Mouse (Mus musculus) embryonic facial prominence, embryonic 13.5 days (tissue): ENCODE measurements around the gene Qrich1. TPM values are rescaled to one million over a fixed set of nuclear protein-coding genes. Genes with fewer than 3 reads are reported as not detected.

ENCODE experiments used
- ATAC-seq: fragments of 200-750 bp; cut with Nextera tagmentation; 2 replicates; pipeline ENCODE4 v1.8.0; 2017; ENCODE audit warnings: low read depth; ENCODE audit not compliant: insufficient number of reproducible peaks, insufficient read depth, low FRiP score, low TSS enrichment
- H3K27ac ChIP-seq: fragments of 300-500 bp; sonication (generic); 2 replicates; pipeline ENCODE4 v1.5.1; 2015; ENCODE audit warnings: moderate library complexity, mild to moderate bottlenecking, inconsistent platforms
- H3K27me3 ChIP-seq: fragments of 300-500 bp; sonication (generic); 2 replicates; pipeline ENCODE4 v1.6.1; 2015; ENCODE audit warnings: mild to moderate bottlenecking, inconsistent platforms
- H3K36me3 ChIP-seq: fragments of 300-500 bp; sonication (generic); 2 replicates; pipeline ENCODE4 v1.6.1; 2015; ENCODE audit warnings: mild to moderate bottlenecking, inconsistent platforms
- H3K4me1 ChIP-seq: fragments of 300-500 bp; sonication (generic); 2 replicates; pipeline ENCODE4 v1.6.1; 2015; ENCODE audit warnings: inconsistent platforms
- H3K4me2 ChIP-seq: fragments of 300-500 bp; sonication (generic); 2 replicates; pipeline ENCODE4 v1.6.1; 2015; ENCODE audit warnings: moderate library complexity, mild to moderate bottlenecking, inconsistent platforms
- H3K4me3 ChIP-seq: fragments of 300-500 bp; sonication (generic); 2 replicates; pipeline ENCODE4 v1.5.1; 2015; ENCODE audit warnings: mild to moderate bottlenecking, inconsistent platforms
- H3K9ac ChIP-seq: fragments of 300-500 bp; sonication (generic); 2 replicates; pipeline ENCODE4 v1.6.1; 2015; ENCODE audit warnings: mild to moderate bottlenecking, inconsistent platforms
- H3K9me3 ChIP-seq: fragments of 300-500 bp; sonication (generic); 2 replicates; pipeline ENCODE4 v1.6.1; 2016; ENCODE audit warnings: inconsistent platforms
- WGBS: fragments of 180-500 bp; shearing (Covaris S2); methylation state at CpG from one replicate; pipeline ENCODE4 v1.1.7; 2015; ENCODE audit warnings: mixed read lengths; 5-methylcytosine and 5-hydroxymethylcytosine counted together
- polyA plus RNA-seq: library from polyadenylated mRNA; unstranded; fragments of >200 nt; fragmentation: Nextera tagmentation; extraction: Ambion mirVana; gene quantifications from 2 replicates; pipeline ENCODE4 v1.2.1, GENCODE M21; 2015

Qrich1 gene
- polyA plus RNA-seq, 1 experiment from 2014 or later = 128 TPM

DNA sequence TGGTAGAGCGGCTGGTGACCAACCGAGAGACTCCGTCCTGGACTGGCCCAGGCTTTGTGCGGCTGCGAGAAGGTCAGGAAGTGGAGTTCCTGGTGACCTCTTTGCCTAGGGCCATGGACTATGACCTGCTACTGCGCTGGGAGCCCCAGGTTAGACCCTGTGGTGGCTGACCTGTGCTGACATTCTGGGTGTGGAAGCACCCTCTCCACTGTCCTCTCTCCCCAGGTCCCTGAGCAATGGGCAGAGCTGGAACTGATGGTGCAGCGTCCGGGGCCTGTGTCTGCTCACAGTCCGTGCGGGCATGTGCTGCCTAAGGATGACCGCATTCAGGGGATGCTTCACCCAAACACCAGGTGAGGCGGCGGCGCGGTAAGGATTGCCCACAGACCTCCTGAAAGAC lies 32.6 kb upstream of the Qrich1 start:
- ATAC-seq = no peak
- H3K9ac ChIP-seq = no peak overlapping the region
- 90% methylated on average over 15 of the region's 15 CpGs for WGBS
- peaks cover 21% of the 10 kb centered on the region for H3K4me1 ChIP-seq
- H3K36me3 ChIP-seq = peaks cover 83% of the 10 kb centered on the region
- no peaks in the 10 kb centered on the region for H3K27me3 ChIP-seq
- no peak overlapping the region for H3K4me2 ChIP-seq
- no peak overlapping the region for H3K4me3 ChIP-seq
- H3K9me3 ChIP-seq = no peaks in the 10 kb centered on the region
- H3K27ac ChIP-seq = no peak overlapping the region

DNA sequence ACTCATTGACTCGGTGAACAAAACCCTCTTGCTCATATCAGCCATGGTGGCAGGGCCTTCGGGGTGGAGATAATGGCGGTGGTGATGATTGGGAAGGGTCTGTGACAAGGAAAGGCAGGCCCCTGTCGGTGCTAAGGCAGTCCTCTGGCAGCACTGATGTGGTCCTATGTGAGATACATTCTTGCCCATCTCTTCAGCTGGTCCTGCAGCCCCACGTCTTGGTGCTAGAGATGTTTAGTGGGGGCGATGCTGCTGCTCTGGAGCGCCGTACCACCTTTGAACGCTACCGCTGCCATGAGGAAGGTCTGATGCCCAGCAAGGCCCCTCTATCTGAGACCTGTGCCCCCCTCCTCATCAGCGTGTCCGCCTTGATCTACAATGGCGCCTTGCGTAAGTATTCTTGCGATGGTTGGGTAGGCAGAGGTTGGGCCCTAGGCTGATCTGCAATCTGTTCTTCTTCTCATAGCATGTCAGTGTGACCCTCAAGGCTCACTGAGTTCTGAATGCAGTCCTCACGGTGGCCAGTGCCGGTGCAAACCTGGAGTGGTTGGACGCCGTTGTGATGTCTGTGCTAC lies 31.2 kb upstream of the Qrich1 start:
- Histone ChIP-seq H3K4me1 (peaks cover 20% of the 10 kb centered on the region), H3K4me3 (no peak overlapping the region), H3K9ac (no peak overlapping the region), H3K4me2 (no peak overlapping the region), H3K27ac (no peak overlapping the region), H3K27me3 (no peaks in the 10 kb centered on the region), H3K36me3 (peaks cover 96% of the 10 kb centered on the region), H3K9me3 (no peaks in the 10 kb centered on the region)
- ATAC-seq = no peak
- 94% methylated on average over 19 of the region's 19 CpGs for WGBS

DNA sequence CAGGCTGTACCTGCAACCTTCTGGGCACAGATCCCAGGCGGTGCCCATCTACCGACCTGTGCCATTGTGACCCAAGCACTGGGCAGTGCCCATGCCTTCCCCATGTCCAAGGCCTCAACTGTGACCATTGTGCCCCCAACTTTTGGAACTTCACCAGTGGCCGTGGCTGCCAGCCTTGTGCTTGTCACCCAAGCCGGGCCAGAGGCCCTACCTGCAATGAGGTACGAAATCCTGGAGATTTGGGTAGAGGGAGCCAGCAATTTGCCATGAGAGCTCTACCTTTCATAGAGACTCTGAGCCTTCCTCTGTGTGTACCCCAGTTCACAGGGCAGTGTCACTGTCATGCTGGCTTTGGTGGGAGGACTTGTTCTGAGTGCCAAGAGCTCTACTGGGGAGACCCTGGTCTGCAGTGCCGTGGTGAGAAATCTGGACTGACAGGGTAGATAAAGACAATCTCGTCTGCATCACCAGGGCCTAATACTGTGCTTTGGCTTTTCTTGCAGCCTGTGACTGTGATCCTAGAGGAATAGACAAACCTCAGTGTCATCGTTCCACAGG lies 29.6 kb upstream of the Qrich1 start:
- Histone ChIP-seq H3K9me3 (no peaks in the 10 kb centered on the region), H3K27me3 (no peaks in the 10 kb centered on the region), H3K4me1 (peaks cover 17% of the 10 kb centered on the region), H3K27ac (no peak overlapping the region; the same call in 1 of the 2 replicates), H3K36me3 (peaks cover 83% of the 10 kb centered on the region), H3K9ac (0 out of 2 replicates have a peak overlapping the region, but pooled peaks have one; percentile 2), H3K4me3 (no peak overlapping the region), H3K4me2 (no peak overlapping the region)
- ATAC-seq = no peak
- 93% methylated on average over 8 of the region's 8 CpGs for WGBS

DNA sequence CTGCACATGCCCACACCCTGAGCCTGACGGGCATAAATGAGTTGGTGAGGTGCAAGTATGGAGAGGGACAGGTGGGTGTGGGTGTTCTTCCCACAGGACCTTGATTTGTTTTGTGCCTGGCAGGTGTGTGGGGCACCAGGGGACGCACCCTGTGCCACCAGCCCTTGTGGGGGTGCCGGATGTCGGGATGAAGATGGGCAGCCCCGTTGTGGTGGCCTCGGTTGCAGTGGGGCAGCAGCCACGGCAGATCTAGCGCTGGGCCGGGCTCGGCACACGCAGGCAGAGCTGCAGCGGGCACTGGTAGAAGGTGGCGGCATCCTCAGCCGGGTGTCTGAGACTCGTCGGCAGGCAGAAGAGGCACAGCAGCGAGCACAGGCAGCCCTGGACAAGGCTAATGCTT lies 28.2 kb upstream of the Qrich1 start:
- peaks cover 23% of the 10 kb centered on the region for H3K4me1 ChIP-seq
- no peak overlapping the region for H3K4me3 ChIP-seq
- no peaks in the 10 kb centered on the region for H3K27me3 ChIP-seq
- H3K9ac ChIP-seq = no peak overlapping the region
- WGBS = 95% methylated on average over 17 of the region's 17 CpGs
- no peak overlapping the region for H3K27ac ChIP-seq
- peaks cover 83% of the 10 kb centered on the region for H3K36me3 ChIP-seq
- H3K4me2 ChIP-seq = no peak overlapping the region
- ATAC-seq = no peak
- H3K9me3 ChIP-seq = no peaks in the 10 kb centered on the region

DNA sequence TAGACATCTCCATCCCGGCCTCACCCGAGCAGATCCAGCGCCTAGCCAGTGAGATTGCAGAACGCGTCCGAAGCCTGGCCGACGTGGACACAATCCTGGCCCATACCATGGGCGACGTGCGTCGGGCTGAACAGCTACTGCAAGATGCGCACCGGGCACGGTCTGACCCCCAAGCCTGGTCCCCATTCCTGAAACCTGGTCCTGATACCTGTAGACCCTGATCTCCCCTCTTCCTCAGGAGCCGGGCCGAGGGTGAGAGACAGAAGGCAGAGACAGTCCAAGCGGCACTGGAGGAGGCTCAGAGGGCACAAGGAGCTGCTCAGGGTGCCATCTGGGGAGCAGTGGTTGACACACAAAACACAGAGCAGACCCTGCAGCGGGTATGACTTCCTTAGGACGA lies 27.4 kb upstream of the Qrich1 start:
- Histone ChIP-seq H3K36me3 (peaks cover 83% of the 10 kb centered on the region), H3K9ac (0 out of 2 replicates have a peak overlapping the region, but pooled peaks have one; percentile 99), H3K27ac (peak overlapping the region; percentile 11; the same call in 1 of the 2 replicates), H3K4me3 (no peak overlapping the region), H3K27me3 (no peaks in the 10 kb centered on the region), H3K9me3 (no peaks in the 10 kb centered on the region), H3K4me2 (no peak overlapping the region), H3K4me1 (peaks cover 23% of the 10 kb centered on the region)
- WGBS = 95% methylated on average over 20 of the region's 20 CpGs
- ATAC-seq = no peak

DNA sequence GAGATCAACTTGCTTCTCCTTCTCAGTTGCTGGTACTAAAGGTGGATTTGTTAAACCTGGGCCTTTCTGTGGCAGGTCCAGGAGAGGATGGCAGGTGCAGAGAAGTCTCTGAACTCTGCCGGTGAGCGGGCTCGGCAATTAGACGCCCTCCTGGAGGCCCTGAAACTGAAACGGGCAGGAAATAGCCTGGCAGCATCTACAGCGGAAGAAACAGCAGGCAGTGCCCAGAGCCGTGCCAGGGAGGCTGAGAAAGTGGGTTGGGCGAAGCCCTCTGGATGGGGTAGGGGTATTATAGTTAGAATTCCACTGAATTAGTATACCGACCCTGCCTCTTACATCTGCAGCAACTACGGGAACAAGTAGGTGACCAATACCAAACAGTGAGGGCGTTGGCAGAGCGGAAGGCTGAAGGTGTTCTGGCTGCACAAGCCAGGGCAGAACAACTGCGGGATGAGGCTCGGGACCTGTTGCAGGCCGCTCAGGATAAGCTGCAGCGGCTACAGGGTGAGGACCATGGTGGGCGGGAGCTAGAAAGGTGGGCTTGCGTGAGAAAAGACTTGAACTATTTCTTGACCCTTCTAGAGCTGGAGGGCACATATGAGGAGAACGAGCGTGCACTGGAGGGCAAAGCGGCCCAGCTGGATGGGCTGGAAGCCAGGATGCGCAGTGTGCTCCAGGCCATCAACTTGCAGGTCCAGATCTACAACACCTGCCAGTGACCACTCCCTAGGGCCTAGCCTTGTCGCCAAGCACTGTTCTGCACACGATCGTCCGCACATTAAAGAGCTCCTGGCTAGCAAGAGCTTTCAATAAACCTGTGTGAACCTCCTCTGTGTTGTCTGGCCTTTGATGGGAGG lies 26.7 kb upstream of the Qrich1 start:
- Histone ChIP-seq H3K4me2 (peak overlapping the region; percentile 89), H3K27me3 (no peaks in the 10 kb centered on the region), H3K4me1 (peaks cover 23% of the 10 kb centered on the region), H3K9me3 (no peaks in the 10 kb centered on the region), H3K4me3 (peak overlapping the region; percentile 97), H3K36me3 (peaks cover 85% of the 10 kb centered on the region), H3K9ac (peak overlapping the region; percentile 99), H3K27ac (peak overlapping the region; percentile 97)
- ATAC-seq = no peak
- 65% methylated on average over 26 of the region's 26 CpGs for WGBS

DNA sequence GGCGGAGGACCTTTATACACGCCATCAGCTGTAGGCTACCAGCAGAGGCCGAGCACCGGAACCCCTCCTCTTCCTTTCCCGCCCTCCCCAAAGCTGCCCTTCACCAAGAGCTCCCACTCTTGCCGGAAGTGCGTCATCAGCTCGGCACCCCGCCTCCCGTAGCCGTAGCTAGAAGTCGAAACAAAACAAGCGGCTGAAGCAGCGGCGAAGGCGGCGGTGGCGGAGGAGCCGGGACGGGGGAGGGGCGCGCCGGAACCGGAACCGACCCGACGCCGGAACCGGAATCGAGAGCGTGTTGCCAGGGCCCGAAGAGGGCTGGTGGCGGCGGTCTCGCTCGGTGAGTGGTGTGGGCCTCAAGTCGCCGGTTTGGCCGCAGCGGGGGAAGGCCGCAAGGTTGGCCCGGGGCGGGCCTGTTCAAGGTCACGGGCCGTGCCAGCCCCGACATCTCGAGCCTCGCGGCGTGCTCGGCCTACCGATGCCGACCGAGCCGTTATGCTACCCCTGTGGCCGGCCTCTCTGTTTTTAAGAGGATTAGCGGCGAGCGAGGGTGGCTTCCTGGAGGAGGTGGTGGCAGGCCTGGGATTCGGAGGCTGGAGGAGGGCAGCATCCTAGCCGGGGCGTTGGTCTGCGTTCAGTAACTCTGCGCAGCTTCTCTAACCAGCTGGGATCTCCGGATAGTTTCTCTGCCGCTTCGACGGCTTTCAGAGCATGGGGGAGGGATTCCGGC lies 25.9 kb upstream of the Qrich1 start, which contains the start of gene Usp19:
Gene Usp19, plus strand, starts transcription at position 44 of the 727 bp plus-strand sequence.
- no peaks in the 10 kb centered on the region for H3K9me3 ChIP-seq
- WGBS = under 1% methylated on average over 69 of the region's 69 CpGs
- H3K27me3 ChIP-seq = no peaks in the 10 kb centered on the region
- H3K4me3 ChIP-seq = peak within 1 kb of the TSS; percentile 97
- peak within 1 kb of the TSS; percentile 99 for H3K9ac ChIP-seq
- H3K36me3 ChIP-seq = peaks cover 85% of the 10 kb centered on the region
- H3K27ac ChIP-seq = peak within 1 kb of the TSS; percentile 97
- ATAC-seq = peak; percentile 90
- H3K4me2 ChIP-seq = peak within 1 kb of the TSS; percentile 89
- H3K4me1 ChIP-seq = peaks cover 23% of the 10 kb centered on the region

DNA sequence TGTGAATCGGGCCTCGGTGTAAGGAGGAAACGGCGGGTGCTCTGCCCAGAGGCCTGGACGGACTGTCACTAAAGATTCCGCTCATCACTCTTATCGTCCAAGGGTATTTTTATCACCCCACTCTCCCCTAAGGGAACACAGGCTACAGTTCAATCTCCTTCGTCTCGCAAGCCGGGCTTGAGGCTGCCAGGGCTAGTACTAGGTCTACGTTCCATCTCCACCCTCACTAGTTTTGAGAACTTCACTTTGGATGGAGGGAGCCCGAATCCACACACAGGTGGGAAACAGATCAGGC lies 25.4 kb upstream of the Qrich1 start:
- H3K9me3 ChIP-seq = no peaks in the 10 kb centered on the region
- no peaks in the 10 kb centered on the region for H3K27me3 ChIP-seq
- H3K36me3 ChIP-seq = peaks cover 85% of the 10 kb centered on the region
- WGBS = 9% methylated on average over 12 of the region's 12 CpGs
- H3K4me1 ChIP-seq = peaks cover 23% of the 10 kb centered on the region
- H3K4me2 ChIP-seq = peak overlapping the region; percentile 89
- no peak for ATAC-seq
- peak overlapping the region; percentile 97 for H3K27ac ChIP-seq
- peak overlapping the region; percentile 97 for H3K4me3 ChIP-seq
- peak overlapping the region; percentile 99 for H3K9ac ChIP-seq

DNA sequence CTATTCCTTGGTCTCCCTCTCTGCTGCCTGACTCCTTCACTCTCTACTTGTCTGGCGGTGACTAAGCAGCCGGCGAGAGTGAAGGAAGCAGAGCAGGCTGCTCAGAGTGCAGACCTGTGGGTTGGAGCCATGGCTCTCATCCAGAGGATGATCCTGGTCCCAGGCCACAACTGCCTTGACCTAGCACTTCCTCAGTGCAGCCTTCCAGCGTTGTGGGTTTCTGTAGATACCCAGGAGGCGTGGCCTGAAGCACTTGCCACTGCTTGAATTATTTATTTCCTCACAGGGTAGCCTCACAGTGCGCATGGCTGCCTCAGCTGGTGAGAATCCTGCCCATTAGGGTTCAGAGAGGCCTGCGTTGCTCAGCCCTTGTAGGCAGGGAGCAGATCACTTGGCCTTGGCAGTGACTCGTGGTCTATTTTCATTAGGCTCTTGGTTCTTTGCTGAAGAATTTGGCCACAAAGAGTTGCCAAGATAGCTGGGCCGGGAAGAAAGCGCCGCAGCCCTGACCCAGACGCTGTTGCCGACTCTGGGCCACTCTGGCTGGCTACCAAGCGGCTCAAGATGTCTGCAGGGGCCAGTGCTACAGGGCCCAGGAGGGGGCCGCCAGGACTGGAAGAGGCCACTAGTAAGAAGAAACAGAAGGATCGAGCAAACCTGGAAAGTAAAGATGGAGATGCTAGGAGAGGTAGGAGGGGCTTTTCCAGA lies 24.4 kb upstream of the Qrich1 start:
- Histone ChIP-seq H3K4me3 (peak overlapping the region; percentile 97), H3K27me3 (no peaks in the 10 kb centered on the region), H3K36me3 (peaks cover 85% of the 10 kb centered on the region), H3K4me1 (peaks cover 23% of the 10 kb centered on the region), H3K9me3 (no peaks in the 10 kb centered on the region), H3K27ac (no peak overlapping the region), H3K9ac (peak overlapping the region; percentile 99), H3K4me2 (peak overlapping the region; percentile 89)
- WGBS = 84% methylated on average over 16 of the region's 16 CpGs
- no peak for ATAC-seq

DNA sequence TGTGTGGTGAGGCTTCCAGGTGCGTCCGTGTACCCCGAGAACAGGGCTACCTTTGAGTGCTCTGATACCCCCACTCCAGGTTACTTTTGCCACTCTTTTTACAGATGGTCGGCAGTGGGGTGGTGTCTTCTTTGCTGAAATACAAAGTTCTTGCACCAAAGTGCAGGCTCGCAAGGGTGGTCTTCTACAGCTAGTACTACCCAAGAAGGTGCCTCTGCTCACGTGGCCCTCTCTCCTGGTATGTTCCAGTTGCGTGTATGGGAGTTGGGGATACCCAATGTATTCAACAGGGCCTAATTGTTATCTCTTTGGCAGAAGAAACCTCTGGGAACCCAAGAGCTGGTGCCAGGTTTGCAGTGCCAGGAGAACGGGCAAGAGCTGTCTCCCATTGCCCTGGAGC lies 23.4 kb upstream of the Qrich1 start:
- Histone ChIP-seq H3K27ac (no peak overlapping the region), H3K4me1 (peaks cover 23% of the 10 kb centered on the region), H3K27me3 (no peaks in the 10 kb centered on the region), H3K9ac (no peak overlapping the region), H3K36me3 (peaks cover 85% of the 10 kb centered on the region), H3K9me3 (no peaks in the 10 kb centered on the region), H3K4me3 (no peak overlapping the region), H3K4me2 (no peak overlapping the region)
- WGBS = 95% methylated on average over 8 of the region's 8 CpGs
- no peak for ATAC-seq
